ENCODE assay signal across 12 mouse cellular contexts in the genomic region with DNA sequence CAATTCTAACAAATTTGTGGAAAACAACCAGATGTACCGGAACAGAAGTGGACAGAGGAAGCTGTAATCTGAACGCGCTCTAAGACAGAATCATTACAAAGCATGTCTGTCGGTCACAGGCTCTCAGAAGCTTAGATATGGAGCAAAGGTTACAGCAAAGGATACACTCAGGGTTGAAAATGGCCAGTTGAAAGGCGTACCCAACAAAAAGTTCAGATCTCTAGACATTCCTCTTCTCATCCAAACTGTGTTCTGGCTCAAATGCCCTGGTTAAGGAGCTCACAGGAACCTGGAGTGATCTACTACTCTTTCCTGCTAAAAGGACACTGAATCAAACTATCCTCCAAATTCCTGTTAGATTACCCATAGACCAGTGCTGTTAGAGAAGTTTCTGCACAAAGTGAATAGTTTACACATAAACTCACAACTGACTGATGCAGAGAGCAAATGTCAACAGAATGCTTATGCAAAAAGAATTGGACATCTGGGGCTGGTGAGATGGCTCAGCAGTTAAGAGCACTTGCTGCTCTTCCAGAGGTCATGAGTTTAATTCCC. TPM values are rescaled to one million over a fixed set of nuclear protein-coding genes. Genes with fewer than 3 reads are reported as not detected.
"Had no signal": no experiment of that assay in that cellular context is flagged by ENCODE, and none has a peak within 500 bp of the region (broad histone marks: within the 10 kb centered on the region; RNA-seq: fewer than 3 reads in every experiment).

No protein-coding gene starts in this region.

- ATAC-seq: intestine, embryonic 15.5 days; lung, postnatal 0 days; midbrain, embryonic 13.5 days had no signal

- H3K4me2 ChIP-seq: intestine, embryonic 15.5 days; limb, embryonic 12.5 days; midbrain, embryonic 13.5 days; stomach, embryonic 15.5 days had no signal

- DNase-seq: layer of hippocampus, adult 9-11 months; layer of hippocampus, postnatal 36 days; lung, adult 2 months; lung, postnatal 36 days; right cerebral cortex, postnatal 14 days had no signal

- H3K4me3 ChIP-seq: intestine, embryonic 15.5 days; limb, embryonic 12.5 days; midbrain, embryonic 13.5 days; stomach, embryonic 15.5 days had no signal

- H3K27me3 ChIP-seq: intestine, embryonic 15.5 days; limb, embryonic 12.5 days; midbrain, embryonic 13.5 days; stomach, embryonic 15.5 days had no signal

- H3K4me1 ChIP-seq: intestine, embryonic 15.5 days; limb, embryonic 12.5 days; midbrain, embryonic 13.5 days; stomach, embryonic 15.5 days had no signal

- H3K27ac ChIP-seq: intestine, embryonic 15.5 days; limb, embryonic 12.5 days; liver, embryonic 14.5 days; midbrain, embryonic 13.5 days; stomach, embryonic 15.5 days had no signal

- H3K9me3 ChIP-seq: intestine, embryonic 15.5 days; limb, embryonic 12.5 days; midbrain, embryonic 13.5 days; stomach, embryonic 15.5 days had no signal

- H3K36me3 ChIP-seq: intestine, embryonic 15.5 days; stomach, embryonic 15.5 days had no signal

- H3K9ac ChIP-seq: intestine, embryonic 15.5 days; limb, embryonic 12.5 days; liver, embryonic 14.5 days; midbrain, embryonic 13.5 days; stomach, embryonic 15.5 days had no signal

RNA-seq across cellular contexts. Expression of gene Col12a1, which starts 48.4 kb away (rescaled TPM):
- total RNA-seq: megakaryocyte progenitor cell, adult 5-6 weeks had no signal
